Mouse (Mus musculus) spleen, postnatal 36 days (tissue): ENCODE data around the gene Skida1.

Source experiments
- DNase-seq, 2 experiments: peaks; one replicate each; pipeline ENCODE4 v3.0.0; 2022; ENCODE audit warnings: low spot score in 2 of 2, mixed read lengths in 1 of 2

Gene Skida1

DNA sequence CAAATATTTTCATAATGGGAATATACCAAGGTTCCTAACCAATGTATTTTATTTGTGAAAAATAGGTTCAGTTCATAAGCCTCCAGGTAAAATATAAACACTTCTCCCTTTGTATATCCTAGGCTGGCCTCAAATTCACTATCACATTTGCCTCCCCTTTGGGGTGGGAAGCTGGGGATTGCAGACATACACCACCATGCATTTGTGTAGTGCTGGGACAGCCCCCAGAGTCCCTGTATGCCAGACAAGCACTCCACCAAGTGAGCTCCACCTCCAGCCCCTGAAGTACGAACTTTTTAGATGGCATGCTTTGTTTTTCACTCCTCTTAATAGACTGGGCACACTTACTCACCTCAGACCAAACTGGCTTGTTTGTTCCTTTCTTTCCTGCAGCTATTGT lies 26.0 kb downstream of the Skida1 start:
- no peak for DNase-seq

- DNase-seq, result no peak
Observed at GRCm38 (mm10) chr2:18019122-18019521, 29.7 kb downstream of the Skida1 start.

GRCm38 (mm10) chr2:18017321-18017720 lies 31.5 kb downstream of the Skida1 start:
- DNase-seq, result no peak

GRCm38 (mm10) chr2:18016639-18017038 lies 32.2 kb downstream of the Skida1 start:
- DNase-seq, result no peak

DNA sequence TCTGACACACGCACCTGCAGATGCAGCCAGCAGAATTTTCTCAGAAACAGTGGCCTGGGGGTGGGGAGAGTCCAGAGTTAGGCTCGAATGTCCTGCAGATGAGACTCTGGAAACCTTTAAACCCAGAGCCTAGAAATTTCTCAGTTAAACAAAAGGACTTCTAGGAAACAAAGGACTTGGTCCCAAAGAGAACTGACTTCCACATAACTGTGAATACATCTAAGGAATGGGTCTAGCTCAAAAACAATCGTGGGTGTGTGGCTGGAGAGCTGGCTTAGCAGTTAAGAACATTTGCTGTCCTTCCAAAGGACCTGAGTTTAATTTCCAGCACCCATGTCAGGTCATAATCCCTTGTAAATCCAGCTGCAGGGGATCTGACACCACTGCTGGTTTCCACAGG lies 33.3 kb downstream of the Skida1 start:
- DNase-seq, result no peak

GRCm38 (mm10) chr2:18012866-18013265 lies 36.0 kb downstream of the Skida1 start:
- no peak for DNase-seq

DNA sequence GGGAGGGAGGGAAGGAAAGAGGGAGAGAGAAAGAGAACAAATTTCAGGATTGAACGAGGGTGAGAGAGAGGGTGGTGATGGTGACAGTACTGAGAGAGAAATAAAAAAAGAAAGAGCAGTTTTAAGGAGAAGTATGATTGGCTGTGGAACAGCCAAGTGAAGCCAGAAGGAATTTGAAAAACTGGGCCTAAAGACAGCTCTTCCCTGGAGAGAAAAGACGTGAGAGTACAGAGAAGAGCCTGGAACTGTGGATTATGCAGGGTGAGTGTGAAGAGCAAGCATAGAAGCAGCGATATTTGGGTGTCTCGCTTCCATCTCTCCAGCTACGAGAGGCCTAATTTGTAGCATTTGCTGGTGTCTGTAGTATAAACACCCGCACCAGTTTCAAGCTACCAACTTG lies 37.6 kb downstream of the Skida1 start:
- DNase-seq, result no peak

GRCm38 (mm10) chr2:18005137-18005536 lies 43.7 kb downstream of the Skida1 start:
- no peak for DNase-seq

DNA sequence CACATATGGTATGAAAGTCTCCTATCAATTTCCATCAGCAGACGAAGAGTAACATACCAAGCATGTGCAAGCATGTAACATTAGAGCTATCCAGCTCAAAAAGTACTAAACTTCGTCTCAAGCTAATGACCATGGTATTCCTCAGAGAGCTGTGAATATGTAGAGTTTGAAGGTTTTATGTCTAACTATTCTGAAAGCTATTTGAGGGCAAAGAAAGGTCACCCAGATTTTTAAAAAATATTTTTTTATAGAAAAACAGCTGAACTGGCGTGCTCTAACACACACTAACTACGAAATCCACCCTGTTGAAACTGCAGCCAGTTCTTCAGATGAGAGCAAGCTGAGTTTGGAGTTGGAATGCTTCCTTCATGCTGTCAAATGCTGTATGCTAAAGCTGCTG lies 44.6 kb downstream of the Skida1 start:
- DNase-seq, result no peak

- DNase-seq, result no peak
Observed at GRCm38 (mm10) chr2:18002306-18002705, 46.5 kb downstream of the Skida1 start.

- no peak for DNase-seq
Observed at GRCm38 (mm10) chr2:17996858-17997257, 52.0 kb downstream of the Skida1 start, which contains the start of gene H2al2a. TSS of gene H2al2a (minus strand) at chr2:17996958.
